Mouse (Mus musculus): ENCODE measurements around the gene Hcn1. TPM values are rescaled to one million over a fixed set of nuclear protein-coding genes. Genes with fewer than 3 reads are reported as not detected.

Gene Hcn1
- polyA plus RNA-seq, 1 experiment, result 15.9 TPM

DNA sequence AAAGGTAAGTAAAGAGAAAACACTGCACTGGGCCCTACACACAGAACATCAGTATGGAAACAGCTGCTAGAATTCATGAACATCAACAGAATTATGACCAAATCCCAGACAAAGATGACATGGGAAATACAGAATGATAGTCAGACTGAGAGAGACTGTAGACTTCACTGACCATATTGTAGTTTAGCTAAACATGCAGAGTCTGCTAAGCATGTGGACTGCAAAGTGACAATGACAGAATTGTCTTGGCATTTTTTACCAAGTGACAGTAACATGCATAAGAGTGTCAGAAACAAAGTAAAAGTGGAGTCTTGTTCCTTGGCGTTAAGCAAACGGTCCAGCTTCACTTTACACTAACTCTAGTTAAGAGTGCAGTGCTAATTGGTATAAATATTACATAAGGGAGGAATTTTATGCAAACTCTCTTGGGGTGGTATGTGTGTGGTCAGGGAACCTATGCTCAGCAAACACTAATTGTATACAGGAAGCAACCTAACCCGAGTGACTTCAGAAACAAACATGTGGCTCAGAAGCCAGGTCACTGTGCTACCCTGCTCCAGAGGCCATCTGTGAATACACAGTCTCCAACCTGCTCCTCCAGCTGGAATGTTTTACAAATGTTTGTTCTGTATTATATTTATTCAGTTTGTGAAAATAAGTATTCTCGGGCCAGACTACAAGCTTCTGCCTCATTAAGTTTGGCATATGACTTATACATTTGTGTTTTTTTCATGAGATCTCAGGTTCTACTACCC lies 278.5 kb downstream of the Hcn1 start:
- DNase-seq, result no peak
- no peaks in the 10 kb centered on the region for H3K4me1 ChIP-seq (ENCODE audit: control insufficient read depth, insufficient read depth, low read length)
- H3K27ac ChIP-seq (ENCODE audit: insufficient read depth, low read length), result no peak overlapping the region
- no peak overlapping the region for H3K4me3 ChIP-seq (replicated peaks; ENCODE audit: insufficient read depth, low read depth, low read length)
- H3K27me3 ChIP-seq (ENCODE audit: control insufficient read depth, insufficient read depth, low read length), result no peaks in the 10 kb centered on the region
- WGBS, result 77% methylated on average over 4 of the region's 4 CpGs
- no peak for TF ChIP-seq POLR2A (IDR thresholded peaks at IDR 0.05; ENCODE audit: borderline replicate concordance, insufficient read depth, low read length)
- no peak for TF ChIP-seq CTCF (IDR thresholded peaks at IDR 0.05; ENCODE audit: borderline replicate concordance, insufficient read depth, low read depth, low read length)

DNA sequence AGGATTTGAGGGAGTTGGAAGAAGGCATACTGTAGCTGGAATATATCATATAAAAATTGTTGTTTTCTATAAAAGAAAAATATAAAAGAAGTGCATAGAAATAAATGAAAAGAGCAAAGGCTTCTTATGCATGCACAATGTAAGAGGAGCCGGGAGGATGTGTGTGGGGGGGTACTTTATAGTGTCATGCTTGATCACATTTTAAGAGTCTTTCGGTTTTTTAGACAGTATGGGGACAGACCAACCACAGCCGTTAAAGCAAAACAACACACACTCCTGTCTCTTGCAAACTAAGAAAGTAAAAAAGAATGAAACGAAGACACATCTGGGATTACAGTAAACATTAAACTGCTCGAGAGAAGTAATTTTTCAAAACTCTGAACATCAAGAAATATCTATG lies 290.0 kb downstream of the Hcn1 start:
- no peaks in the 10 kb centered on the region for H3K27me3 ChIP-seq (ENCODE audit: control insufficient read depth, insufficient read depth, low read length)
- WGBS, result 93% methylated on average over 5 of the region's 5 CpGs
- DNase-seq, result no peak
- TF ChIP-seq POLR2A (IDR thresholded peaks at IDR 0.05; ENCODE audit: borderline replicate concordance, insufficient read depth, low read length) (no peak), CTCF (IDR thresholded peaks at IDR 0.05; ENCODE audit: borderline replicate concordance, insufficient read depth, low read depth, low read length) (no peak)
- no peak overlapping the region for H3K27ac ChIP-seq (ENCODE audit: insufficient read depth, low read length)
- no peak overlapping the region for H3K4me3 ChIP-seq (replicated peaks; ENCODE audit: insufficient read depth, low read depth, low read length)
- H3K4me1 ChIP-seq (ENCODE audit: control insufficient read depth, insufficient read depth, low read length), result no peaks in the 10 kb centered on the region

DNA sequence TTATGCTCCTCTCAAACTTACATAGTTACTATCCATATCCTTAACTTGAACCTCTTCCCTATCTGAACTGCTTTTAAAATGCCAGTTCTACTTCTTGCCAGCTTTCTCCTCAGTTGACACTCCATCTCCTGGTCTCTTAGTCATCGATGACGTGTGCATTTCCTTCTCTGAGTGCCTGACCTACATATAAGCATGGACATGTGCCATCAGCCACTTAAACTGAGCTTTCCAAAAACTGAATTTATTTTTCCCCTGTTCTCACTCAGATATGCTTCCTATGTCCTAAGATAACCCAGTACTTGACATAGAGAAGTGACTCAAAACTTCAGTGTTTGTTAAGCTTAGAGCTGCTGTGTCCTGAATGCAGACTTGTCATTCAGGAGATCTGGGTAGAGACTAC lies 295.9 kb downstream of the Hcn1 start:
- Histone ChIP-seq H3K27ac (ENCODE audit: insufficient read depth, low read length) (no peak overlapping the region), H3K4me3 (replicated peaks; ENCODE audit: insufficient read depth, low read depth, low read length) (no peak overlapping the region), H3K27me3 (ENCODE audit: control insufficient read depth, insufficient read depth, low read length) (no peaks in the 10 kb centered on the region), H3K4me1 (ENCODE audit: control insufficient read depth, insufficient read depth, low read length) (peaks cover 2% of the 10 kb centered on the region; the same call in 1 of the 2 replicates)
- peak in 1 of 2 experiments; percentile 81 for DNase-seq
- WGBS, result 5% methylated on average over 2 of the region's 2 CpGs
- no peak for TF ChIP-seq CTCF (IDR thresholded peaks at IDR 0.05; ENCODE audit: borderline replicate concordance, insufficient read depth, low read depth, low read length)

- no peak for DNase-seq
- no peak for TF ChIP-seq POLR2A (IDR thresholded peaks at IDR 0.05; ENCODE audit: borderline replicate concordance, insufficient read depth, low read length)
- TF ChIP-seq CTCF (IDR thresholded peaks at IDR 0.05; ENCODE audit: borderline replicate concordance, insufficient read depth, low read depth, low read length), result no peak
- 91% methylated on average over 3 of the region's 3 CpGs for WGBS
Measured at GRCm38 (mm10) chr13:117907801-117908200, 305.7 kb downstream of the Hcn1 start.

GRCm38 (mm10) chr13:117929734-117930133 lies 327.6 kb downstream of the Hcn1 start:
- TF ChIP-seq POLR2A (IDR thresholded peaks at IDR 0.05; ENCODE audit: borderline replicate concordance, insufficient read depth, low read length) (no peak), CTCF (IDR thresholded peaks at IDR 0.05; ENCODE audit: borderline replicate concordance, insufficient read depth, low read depth, low read length) (no peak)
- Histone ChIP-seq H3K27ac (ENCODE audit: insufficient read depth, low read length) (no peak overlapping the region), H3K4me1 (ENCODE audit: control insufficient read depth, insufficient read depth, low read length) (no peaks in the 10 kb centered on the region), H3K4me3 (replicated peaks; ENCODE audit: insufficient read depth, low read depth, low read length) (no peak overlapping the region), H3K27me3 (ENCODE audit: control insufficient read depth, insufficient read depth, low read length) (no peaks in the 10 kb centered on the region)
- WGBS, result 97% methylated on average over 4 of the region's 4 CpGs
- no peak for DNase-seq

More at GRCm38 (mm10) chr13:117907801-117908200, 305.7 kb downstream of the Hcn1 start:
- H3K27ac ChIP-seq (ENCODE audit: insufficient read depth, low read length), result no peak overlapping the region
- no peaks in the 10 kb centered on the region for H3K27me3 ChIP-seq (ENCODE audit: control insufficient read depth, insufficient read depth, low read length)
- H3K4me3 ChIP-seq (replicated peaks; ENCODE audit: insufficient read depth, low read depth, low read length), result no peak overlapping the region
- H3K4me1 ChIP-seq (ENCODE audit: control insufficient read depth, insufficient read depth, low read length), result no peaks in the 10 kb centered on the region

GRCm38 (mm10) chr13:117931746-117932145 lies 329.6 kb downstream of the Hcn1 start:
- 61% methylated on average over 2 of the region's 2 CpGs for WGBS
- Histone ChIP-seq H3K4me1 (ENCODE audit: control insufficient read depth, insufficient read depth, low read length) (no peaks in the 10 kb centered on the region), H3K27ac (ENCODE audit: insufficient read depth, low read length) (no peak overlapping the region), H3K27me3 (ENCODE audit: control insufficient read depth, insufficient read depth, low read length) (no peaks in the 10 kb centered on the region), H3K4me3 (replicated peaks; ENCODE audit: insufficient read depth, low read depth, low read length) (no peak overlapping the region)
- peak in 1 of 2 experiments; percentile 60 for DNase-seq
- TF ChIP-seq CTCF (IDR thresholded peaks at IDR 0.05; ENCODE audit: borderline replicate concordance, insufficient read depth, low read depth, low read length), result no peak
- TF ChIP-seq POLR2A (IDR thresholded peaks at IDR 0.05; ENCODE audit: borderline replicate concordance, insufficient read depth, low read length), result no peak

DNA sequence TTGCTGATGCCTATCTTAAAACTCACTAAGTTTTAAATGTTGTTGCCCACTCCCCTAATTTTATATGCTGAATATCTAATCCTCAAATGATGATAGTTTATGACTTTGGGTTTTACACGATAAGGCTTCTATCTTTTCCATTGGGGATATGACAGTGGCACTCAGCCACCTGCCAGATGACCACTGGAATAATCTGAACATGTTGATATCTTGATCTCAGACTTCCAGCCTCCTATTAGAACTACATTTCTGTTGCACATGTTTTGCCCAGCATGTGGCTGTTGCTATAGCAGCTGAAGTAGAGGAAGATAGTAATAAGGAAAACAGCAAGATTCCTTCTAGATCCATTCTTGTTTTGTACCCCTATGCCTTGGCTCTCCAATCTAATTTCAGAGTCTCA lies 336.6 kb downstream of the Hcn1 start:
- peaks cover 6% of the 10 kb centered on the region; the same call in 1 of the 2 replicates for H3K4me1 ChIP-seq (ENCODE audit: control insufficient read depth, insufficient read depth, low read length)
- DNase-seq, result no peak
- no peak overlapping the region for H3K27ac ChIP-seq (ENCODE audit: insufficient read depth, low read length)
- WGBS, result 63% methylated on average over 1 of the region's 1 CpGs
- TF ChIP-seq POLR2A (IDR thresholded peaks at IDR 0.05; ENCODE audit: borderline replicate concordance, insufficient read depth, low read length), result no peak
- no peak for TF ChIP-seq CTCF (IDR thresholded peaks at IDR 0.05; ENCODE audit: borderline replicate concordance, insufficient read depth, low read depth, low read length)
- no peak overlapping the region for H3K4me3 ChIP-seq (replicated peaks; ENCODE audit: insufficient read depth, low read depth, low read length)
- no peaks in the 10 kb centered on the region for H3K27me3 ChIP-seq (ENCODE audit: control insufficient read depth, insufficient read depth, low read length)
